Mouse (Mus musculus) frontal cortex, postnatal 36 days (tissue): Measurements from ENCODE around the gene Vmn1r178.
"Not testable (repeated sequence)": the region's sequence is repeated elsewhere in the genome, so short reads cannot be mapped to it uniquely, and the experiment has no call there.

ENCODE experiments used
- DNase-seq, 2 experiments: peaks; one replicate each; pipeline ENCODE4 v3.0.0; 2022; ENCODE audit warnings: low spot score in 2 of 2

Gene Vmn1r178

GRCm38 (mm10) chr7:23891709-23892108 lies at the start of gene Vmn1r178:
Vmn1r178 (plus strand) TSS chr7:23892009.
- no peak for DNase-seq

DNA sequence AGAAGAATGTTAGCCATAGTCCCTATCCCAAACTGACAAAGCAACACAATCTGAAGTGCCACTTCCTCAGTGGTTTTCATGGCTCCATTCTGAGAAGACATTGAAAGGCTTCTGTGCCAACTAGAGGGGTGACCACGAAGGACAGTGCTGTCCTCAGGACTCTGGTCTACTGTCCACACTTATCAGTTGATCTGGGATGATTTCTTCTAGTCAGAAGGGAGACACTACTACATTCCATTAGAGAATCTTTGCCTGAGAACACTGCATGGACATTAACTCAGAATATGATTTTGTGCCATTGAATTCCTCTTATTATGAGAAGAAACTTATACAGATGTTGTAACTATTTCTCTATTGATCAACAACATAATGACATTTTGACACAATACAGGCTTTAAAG lies 25.5 kb upstream of the Vmn1r178 start, which contains the start of gene Vmn1r177:
Gene Vmn1r177, minus strand, starts transcription at position 101 of the 400 bp plus-strand sequence.
- not testable (repeated sequence) for DNase-seq

- DNase-seq: not testable (repeated sequence)
Measured at GRCm38 (mm10) chr7:23876918-23877317, 14.9 kb upstream of the Vmn1r178 start.

DNA sequence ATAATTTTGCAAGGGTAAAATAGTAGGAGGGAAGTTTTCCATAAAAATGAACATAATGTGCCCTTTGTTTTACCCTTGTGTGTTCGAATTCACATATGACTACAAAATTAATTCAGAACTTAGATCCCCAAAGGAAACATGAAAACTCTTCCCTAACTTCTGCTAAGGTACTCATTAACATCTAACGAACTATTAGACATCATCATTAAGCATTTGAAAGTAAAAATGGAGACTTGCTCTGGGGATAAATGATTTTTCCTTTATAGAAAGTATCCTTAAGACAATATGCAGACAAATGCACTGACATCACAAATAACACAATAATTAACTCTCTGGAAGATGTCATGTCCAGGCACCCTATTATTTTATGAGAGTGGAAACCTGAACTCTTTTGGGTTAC lies 34.9 kb downstream of the Vmn1r178 start, which contains the start of gene Vmn1r179:
Gene Vmn1r179, plus strand, starts transcription at position 301 of the 400 bp plus-strand sequence.
- no peak for DNase-seq
